Mouse (Mus musculus) kidney, adult 11 months (tissue): ENCODE data around the gene Cdadc1.
"Not testable (repeated sequence)": the region's sequence is repeated elsewhere in the genome, so short reads cannot be mapped to it uniquely, and the experiment has no call there.

Source experiments
- DNase-seq: peaks from one replicate; pipeline ENCODE4 v3.0.0; 2022

The Cdadc1 gene

DNA sequence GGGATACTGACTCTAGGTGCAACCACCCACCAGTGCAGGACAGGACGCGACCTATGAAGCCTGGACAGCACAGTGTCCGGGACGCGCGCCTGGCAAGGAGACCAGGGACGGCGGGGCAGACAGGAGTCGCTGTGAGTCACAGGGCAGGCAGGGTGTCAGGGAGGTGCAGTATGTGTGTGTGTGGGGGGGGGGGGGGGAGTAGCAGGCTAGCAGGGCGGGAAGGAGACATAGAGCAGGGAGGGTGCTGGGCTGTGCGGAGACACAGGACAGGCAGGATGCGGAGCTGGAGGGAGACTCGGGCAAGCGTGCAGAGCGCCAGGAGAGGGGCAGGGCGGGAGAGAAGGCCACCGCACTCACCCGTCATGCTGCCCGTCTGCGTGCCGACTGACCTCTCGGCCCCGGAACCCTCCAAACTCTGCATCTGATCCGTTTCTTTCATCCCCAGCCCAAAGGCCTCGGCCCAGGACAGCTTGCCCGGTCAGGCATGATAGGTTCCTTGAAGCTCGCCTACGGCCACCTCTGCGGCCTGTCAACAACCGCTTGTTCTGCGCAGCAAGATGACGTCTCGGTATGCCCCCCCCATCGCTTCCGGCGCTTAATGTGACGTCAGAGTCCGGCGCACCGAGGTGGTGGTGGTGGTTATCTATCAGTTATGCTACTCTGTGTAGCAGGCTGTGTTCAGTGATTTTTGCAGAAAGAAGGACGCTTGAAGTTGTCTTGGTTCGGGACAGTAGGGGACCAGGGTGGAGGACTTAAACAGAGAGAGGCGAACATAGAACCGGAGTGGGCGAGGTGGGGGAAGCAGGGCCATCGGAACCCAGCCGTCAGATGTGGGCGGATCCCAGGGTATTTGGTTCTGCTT, at the start of gene Cdadc1:
Gene Cdadc1, minus strand, starts transcription at position 562 of the 862 bp plus-strand sequence.
- DNase-seq = peak; percentile 93

- no peak for DNase-seq
Observed at GRCm38 (mm10) chr14:59646826-59647697, 49.3 kb upstream of the Cdadc1 start.

GRCm38 (mm10) chr14:59644896-59645295, 47.1 kb upstream of the Cdadc1 start:
- DNase-seq = no peak

DNA sequence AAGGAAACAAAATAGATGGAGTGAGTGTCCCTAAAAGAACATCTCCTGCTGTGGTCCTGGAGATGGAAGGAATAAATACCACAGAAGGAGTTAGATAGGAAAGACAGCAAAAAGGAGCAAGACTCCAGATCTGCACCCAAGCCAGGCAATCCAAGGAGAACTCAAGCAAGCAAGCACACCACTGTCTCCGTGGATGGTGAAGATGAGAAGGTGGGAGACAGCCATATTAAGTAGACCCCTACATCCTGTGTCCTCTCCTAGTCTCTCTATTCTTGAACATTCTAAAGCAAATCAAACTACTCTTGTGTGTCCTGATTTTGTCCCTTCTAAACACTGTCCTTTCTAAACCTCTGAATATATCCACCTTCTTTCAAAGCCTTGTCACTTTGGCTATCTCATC, 46.4 kb upstream of the Cdadc1 start:
- DNase-seq = no peak

GRCm38 (mm10) chr14:59643582-59643981, 45.8 kb upstream of the Cdadc1 start:
- DNase-seq = no peak

DNA sequence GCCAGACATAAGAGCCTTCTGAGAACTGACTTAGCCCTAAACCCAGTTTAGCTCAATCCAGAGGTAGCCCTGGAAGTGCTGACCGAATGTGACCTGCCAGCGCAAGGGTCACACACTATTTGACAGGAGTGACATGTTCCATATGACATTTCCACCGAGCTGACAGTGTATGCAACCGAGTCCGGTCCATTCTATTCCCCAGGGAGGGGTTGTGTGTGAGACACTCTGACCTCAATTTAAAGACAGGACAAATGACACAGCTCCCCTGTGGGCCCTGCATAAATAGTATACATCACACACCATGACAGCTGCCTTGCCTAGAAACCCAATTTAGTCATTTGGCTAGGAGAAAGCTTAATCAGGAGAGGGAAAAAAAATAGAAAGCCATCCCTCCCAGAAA, 44.1 kb upstream of the Cdadc1 start:
- DNase-seq = no peak

DNA sequence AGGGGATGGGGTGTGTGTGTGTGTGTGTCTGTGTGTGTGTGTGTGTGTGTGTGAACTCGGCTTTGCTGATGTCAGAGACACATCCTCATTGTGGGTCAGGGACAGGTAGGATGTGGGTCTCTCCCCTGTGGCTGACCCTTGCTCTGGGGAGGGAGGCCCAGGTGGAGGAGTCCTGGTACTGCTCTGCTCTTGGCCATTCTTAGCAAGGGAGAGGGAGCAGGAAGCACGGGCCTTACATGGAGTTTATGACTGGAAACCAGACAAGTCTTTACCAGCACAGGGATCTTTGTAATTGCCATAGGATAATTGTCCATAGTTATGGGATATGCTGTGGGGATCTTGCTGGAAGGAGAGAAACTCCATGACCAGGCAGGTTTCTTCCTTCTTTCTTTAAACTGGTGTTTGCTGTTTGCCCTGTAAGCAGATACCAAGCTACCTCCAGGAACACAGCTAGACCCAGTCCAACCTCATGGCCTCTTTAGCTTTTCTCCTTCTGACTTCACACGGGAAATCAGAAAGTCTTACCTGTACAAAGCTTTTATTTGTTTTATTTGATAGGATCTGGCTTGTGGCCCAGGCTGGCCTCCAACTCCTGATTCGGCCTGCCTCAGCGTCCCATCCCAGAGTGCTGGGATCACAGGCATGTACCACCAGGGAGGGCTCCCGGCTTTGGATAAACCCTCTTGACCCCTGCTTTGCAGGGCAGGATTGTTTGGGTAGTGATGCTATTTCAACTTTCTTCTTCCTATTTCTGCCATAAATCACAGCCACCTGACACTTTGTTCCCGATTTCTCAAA, 41.3 kb upstream of the Cdadc1 start:
- DNase-seq = no peak

DNA sequence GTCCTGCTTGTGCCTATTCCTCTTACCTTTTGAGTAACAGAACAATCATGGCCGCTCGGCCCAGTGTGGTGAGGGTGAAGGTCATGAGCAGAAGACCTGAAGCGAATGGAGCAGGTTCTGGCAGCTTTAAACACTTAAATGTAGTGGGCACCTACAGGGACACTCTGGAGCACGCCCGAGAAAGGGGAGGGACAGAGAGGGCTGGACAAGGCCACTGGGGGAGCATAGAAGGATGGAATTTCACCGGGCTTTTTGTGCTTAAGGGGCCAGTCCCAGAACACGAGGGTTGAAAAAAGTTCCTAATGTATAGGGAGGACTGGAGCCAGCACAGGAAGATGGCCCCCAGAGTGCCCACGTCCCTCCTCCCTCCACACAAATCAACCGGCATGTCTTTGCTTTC, 36.2 kb upstream of the Cdadc1 start:
- DNase-seq = no peak

- DNase-seq = no peak
Observed at GRCm38 (mm10) chr14:59633295-59633898, 35.6 kb upstream of the Cdadc1 start.

DNA sequence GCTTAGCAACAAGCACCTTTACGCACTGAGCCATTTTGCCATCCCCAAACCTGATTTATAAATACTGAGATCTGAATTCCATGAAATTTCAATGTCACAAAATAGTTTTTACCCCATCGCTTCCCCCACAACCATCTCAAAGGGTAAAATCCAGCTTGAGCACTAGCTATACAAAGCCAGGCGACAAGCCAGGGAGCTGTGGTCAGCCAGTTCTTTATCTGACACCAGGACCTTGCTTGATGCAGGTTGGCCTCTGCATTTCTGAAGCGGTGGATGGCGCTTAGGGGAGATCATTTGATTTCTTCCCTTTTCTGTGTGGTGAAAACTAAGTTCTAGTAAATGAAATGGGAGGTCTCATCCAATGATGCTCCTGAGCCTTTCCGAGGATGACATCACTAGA, 34.3 kb upstream of the Cdadc1 start:
- DNase-seq = no peak

- DNase-seq = no peak
Observed at GRCm38 (mm10) chr14:59630096-59630495, 32.3 kb upstream of the Cdadc1 start.

DNA sequence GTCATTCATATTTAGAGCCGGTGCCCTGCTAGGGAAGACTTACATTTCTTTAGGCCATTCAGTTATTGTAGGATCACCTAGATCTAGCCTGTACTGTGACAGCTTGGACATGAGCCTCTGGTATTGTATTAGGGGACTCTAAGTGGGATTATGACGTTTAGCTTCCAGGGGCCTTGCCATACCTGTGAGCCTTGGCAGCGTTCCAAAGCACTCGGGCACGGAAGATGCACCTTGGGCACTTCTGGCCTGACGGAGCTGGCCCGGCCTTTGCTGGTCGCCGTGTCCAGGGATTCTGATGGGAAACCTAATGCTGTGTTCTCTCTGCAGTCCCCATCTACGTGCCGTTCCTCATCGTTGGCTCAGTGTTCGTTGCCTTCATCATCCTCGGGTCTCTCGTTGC, 31.5 kb upstream of the Cdadc1 start:
- no peak for DNase-seq

GRCm38 (mm10) chr14:59627823-59628222, 30.1 kb upstream of the Cdadc1 start:
- DNase-seq = no peak

DNA sequence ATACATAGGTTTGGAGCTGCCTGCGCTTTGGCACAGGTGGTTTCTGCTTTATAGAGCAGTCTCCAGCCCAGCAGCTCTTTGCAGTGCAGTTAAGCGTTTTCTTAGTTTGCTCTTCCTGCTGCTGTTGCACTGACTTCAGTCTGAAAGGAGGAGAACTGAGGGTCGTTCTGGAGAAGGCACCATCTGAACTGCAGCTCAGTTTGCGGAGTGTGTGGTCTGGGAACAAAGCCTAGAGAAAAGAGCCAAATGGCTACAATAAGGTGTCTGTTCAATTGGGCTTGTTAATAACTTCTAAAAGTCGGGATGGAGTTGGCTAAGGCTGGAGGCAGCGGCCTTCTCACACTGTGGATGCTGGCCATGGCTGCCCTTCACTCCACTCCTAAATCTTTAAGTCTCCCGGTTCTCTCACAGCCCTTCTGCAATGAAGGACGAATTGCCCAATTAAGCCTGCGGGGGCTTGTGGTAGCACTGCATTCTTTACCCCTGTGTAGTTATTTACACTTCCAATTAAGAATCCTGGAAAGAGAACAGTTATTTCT, 29.5 kb upstream of the Cdadc1 start:
- DNase-seq = no peak

DNA sequence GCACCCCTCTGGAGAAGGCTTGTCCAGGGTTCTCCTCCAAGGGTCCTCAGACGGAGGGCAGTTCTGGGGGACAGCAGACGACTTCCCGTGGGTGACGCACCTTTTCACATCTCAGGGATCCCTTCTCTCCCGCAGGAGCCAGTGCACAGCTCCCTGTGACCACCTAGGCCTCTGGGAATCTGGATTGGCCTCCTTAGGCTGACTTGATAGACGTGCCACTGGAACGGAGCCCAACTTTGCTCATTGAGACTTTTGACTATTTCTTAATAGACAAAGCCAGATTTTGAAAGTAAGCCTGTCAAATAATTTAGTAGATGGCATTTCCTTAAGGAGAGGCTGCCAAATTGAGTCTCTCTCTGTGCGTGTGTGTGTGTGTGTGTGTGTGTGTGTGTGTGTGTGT, 29.0 kb upstream of the Cdadc1 start:
- peak; percentile 16 for DNase-seq

GRCm38 (mm10) chr14:59625806-59626364, 28.1 kb upstream of the Cdadc1 start:
- no peak for DNase-seq

- DNase-seq = peak; percentile 59
Observed at GRCm38 (mm10) chr14:59625158-59625805, 27.5 kb upstream of the Cdadc1 start, which contains the start of gene Shisa2. Shisa2 (plus strand) TSS chr14:59625308.

DNA sequence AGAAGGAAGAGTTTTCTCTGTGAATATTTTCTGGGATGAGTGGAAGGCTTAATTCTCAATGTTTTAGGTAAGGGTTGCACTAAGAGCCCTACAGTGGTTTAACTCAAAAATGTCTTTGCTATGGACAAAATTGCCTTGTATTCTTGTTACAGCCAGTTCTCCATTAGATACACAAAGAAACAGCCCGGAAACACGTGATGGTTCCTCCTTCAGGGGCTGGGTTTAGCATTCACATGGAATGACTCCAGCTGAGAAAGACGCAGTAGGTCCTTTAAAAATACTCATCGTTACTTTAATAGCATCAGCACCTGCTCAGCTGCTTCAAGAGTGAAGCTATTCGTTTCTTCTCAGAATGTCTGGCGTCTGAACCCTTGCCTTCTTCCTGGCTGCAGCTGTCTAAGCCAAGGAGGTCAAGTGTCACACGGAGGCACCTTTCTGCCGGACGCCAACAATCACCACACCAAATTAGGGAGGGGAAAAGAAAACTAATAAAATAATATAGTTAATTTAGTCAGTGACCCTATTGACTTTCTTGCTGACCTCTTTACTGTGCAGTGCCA, 26.6 kb upstream of the Cdadc1 start:
- DNase-seq = no peak

- no peak for DNase-seq
Observed at GRCm38 (mm10) chr14:59616802-59617201, 19.0 kb upstream of the Cdadc1 start.

DNA sequence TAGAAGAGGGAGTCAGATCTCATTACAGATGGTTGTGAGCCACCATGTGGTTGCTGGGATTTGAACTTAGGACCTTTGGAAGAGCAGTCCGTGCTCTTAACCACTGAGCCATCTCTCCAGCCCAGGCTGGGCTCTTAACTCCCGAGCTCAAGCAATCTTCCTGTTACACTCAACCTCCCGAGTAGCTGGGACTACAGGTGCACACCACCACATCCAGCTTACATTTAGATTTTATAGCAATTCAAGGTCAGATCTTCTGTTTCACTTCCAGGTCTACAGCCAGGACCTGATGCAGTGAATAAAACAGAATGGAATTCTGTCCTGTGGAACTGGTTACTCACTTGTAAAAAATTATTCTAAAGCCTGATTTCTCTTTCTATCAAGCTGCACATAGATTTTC, 16.4 kb upstream of the Cdadc1 start:
- DNase-seq = not testable (repeated sequence)
